Mouse (Mus musculus): Measurements from ENCODE around the gene Fancd2os.

GRCm38 (mm10) chr6:113579306-113579705, 21.2 kb downstream of the Fancd2os start:
- TF ChIP-seq ZNF384 (IDR thresholded peaks at IDR 0.05; ENCODE audit: low read depth, low read length) (no peak), CHD2 (IDR thresholded peaks at IDR 0.05; ENCODE audit: low read depth, low read length) (no peak)

Data from ES-E14 (cell line).